Mouse (Mus musculus): Measurements from ENCODE around the gene Zc3h13. TPM values are rescaled to one million over a fixed set of nuclear protein-coding genes. Genes with fewer than 3 reads are reported as not detected.
A peak's percentile ranks its signal among the peaks of the same experiment; 100 is the strongest.

Gene Zc3h13
- polyA plus RNA-seq (2015; fragmentation: Nextera tagmentation; extraction: Ambion mirVana) = 42.4 and 49.5 TPM in 2 replicates

- ATAC-seq (ENCODE audit: low FRiP score) = peak; percentile 99
- WGBS = under 1% methylated on average over 58 of the region's 61 CpGs
- Histone ChIP-seq H3K4me3 (peak within 1 kb of the TSS; percentile 99), H3K4me1 (replicated peaks) (peaks cover 14% of the 10 kb centered on the region), H3K9ac (peak within 1 kb of the TSS; percentile 97), H3K27me3 (no peaks in the 10 kb centered on the region), H3K36me3 (no peaks in the 10 kb centered on the region), H3K4me2 (peak within 1 kb of the TSS; percentile 72), H3K27ac (peak within 1 kb of the TSS; percentile 90), H3K9me3 (no peaks in the 10 kb centered on the region)
Measured at GRCm38 (mm10) chr14:75284193-75284915, at the start of gene Zc3h13. Gene Zc3h13 (plus strand): TSS chr14:75284373.

- peak; percentile 54 for ATAC-seq (ENCODE audit: low FRiP score)
- Histone ChIP-seq H3K36me3 (no peaks in the 10 kb centered on the region), H3K27me3 (peaks cover 3% of the 10 kb centered on the region; the same call in 1 of the 2 replicates), H3K27ac (peak overlapping the region; percentile 70), H3K4me1 (replicated peaks) (peaks cover 15% of the 10 kb centered on the region), H3K4me2 (peak overlapping the region; percentile 34), H3K4me3 (no peak overlapping the region), H3K9ac (no peak overlapping the region), H3K9me3 (no peaks in the 10 kb centered on the region)
- 65% methylated on average over 8 of the region's 8 CpGs for WGBS
Measured at GRCm38 (mm10) chr14:75235552-75235951, 48.6 kb upstream of the Zc3h13 start.

GRCm38 (mm10) chr14:75235955-75236635 is 48.1 kb upstream of the Zc3h13 start:
- peak; percentile 89 for ATAC-seq (ENCODE audit: low FRiP score)
- H3K4me1 ChIP-seq (replicated peaks) = peaks cover 15% of the 10 kb centered on the region
- 22% methylated on average over 9 of the region's 9 CpGs for WGBS

GRCm38 (mm10) chr14:75236636-75237003 is 47.6 kb upstream of the Zc3h13 start:
- H3K9me3 ChIP-seq = no peaks in the 10 kb centered on the region
- no peak overlapping the region for H3K4me2 ChIP-seq
- WGBS = 68% methylated on average over 4 of the region's 4 CpGs
- no peak overlapping the region for H3K9ac ChIP-seq
- no peaks in the 10 kb centered on the region for H3K36me3 ChIP-seq
- H3K27me3 ChIP-seq = no peaks in the 10 kb centered on the region; the same call in 1 of the 2 replicates
- H3K27ac ChIP-seq = peak overlapping the region; percentile 70; the same call in 1 of the 2 replicates
- no peak overlapping the region for H3K4me3 ChIP-seq
- H3K4me1 ChIP-seq (replicated peaks) = peaks cover 15% of the 10 kb centered on the region
- ATAC-seq (ENCODE audit: low FRiP score) = 0 out of 2 replicates have a peak, but pooled peaks have one; percentile 22

More at GRCm38 (mm10) chr14:75235955-75236635, 48.1 kb upstream of the Zc3h13 start:
- H3K9ac ChIP-seq = no peak overlapping the region
- H3K4me3 ChIP-seq = no peak overlapping the region
- no peaks in the 10 kb centered on the region for H3K9me3 ChIP-seq
- no peaks in the 10 kb centered on the region for H3K36me3 ChIP-seq
- peak overlapping the region; percentile 70 for H3K27ac ChIP-seq
- H3K27me3 ChIP-seq = peaks cover 2% of the 10 kb centered on the region; the same call in 1 of the 2 replicates
- H3K4me2 ChIP-seq = peak overlapping the region; percentile 34

GRCm38 (mm10) chr14:75237096-75237495 is 47.1 kb upstream of the Zc3h13 start:
- Histone ChIP-seq H3K4me1 (replicated peaks) (peaks cover 15% of the 10 kb centered on the region), H3K27ac (no peak overlapping the region), H3K27me3 (no peaks in the 10 kb centered on the region; the same call in 1 of the 2 replicates), H3K9me3 (no peaks in the 10 kb centered on the region), H3K9ac (no peak overlapping the region), H3K36me3 (no peaks in the 10 kb centered on the region), H3K4me3 (no peak overlapping the region), H3K4me2 (no peak overlapping the region)
- no peak for ATAC-seq (ENCODE audit: low FRiP score)
- 76% methylated on average over 8 of the region's 8 CpGs for WGBS

GRCm38 (mm10) chr14:75238054-75238692 is 46.0 kb upstream of the Zc3h13 start:
- H3K36me3 ChIP-seq = no peaks in the 10 kb centered on the region
- no peaks in the 10 kb centered on the region for H3K9me3 ChIP-seq
- no peaks in the 10 kb centered on the region; the same call in 1 of the 2 replicates for H3K27me3 ChIP-seq
- no peak for ATAC-seq (ENCODE audit: low FRiP score)
- no peak overlapping the region for H3K4me3 ChIP-seq
- H3K27ac ChIP-seq = no peak overlapping the region
- H3K4me1 ChIP-seq (replicated peaks) = peaks cover 15% of the 10 kb centered on the region
- H3K4me2 ChIP-seq = no peak overlapping the region
- 92% methylated on average over 6 of the region's 6 CpGs for WGBS
- H3K9ac ChIP-seq = no peak overlapping the region

- WGBS = 84% methylated on average over 5 of the region's 5 CpGs
- Histone ChIP-seq H3K27ac (no peak within 1 kb of the TSS), H3K9me3 (no peaks in the 10 kb centered on the region), H3K9ac (no peak within 1 kb of the TSS), H3K36me3 (no peaks in the 10 kb centered on the region), H3K27me3 (no peaks in the 10 kb centered on the region), H3K4me2 (no peak within 1 kb of the TSS), H3K4me1 (replicated peaks) (no peaks in the 10 kb centered on the region), H3K4me3 (no peak within 1 kb of the TSS)
- ATAC-seq (ENCODE audit: low FRiP score) = no peak
Measured at GRCm38 (mm10) chr14:75242087-75242486, 42.1 kb upstream of the Zc3h13 start, which contains the start of gene Cpb2. Gene Cpb2 (plus strand): TSS chr14:75242287.

GRCm38 (mm10) chr14:75246024-75247000 is 37.9 kb upstream of the Zc3h13 start:
- Histone ChIP-seq H3K4me1 (replicated peaks) (no peaks in the 10 kb centered on the region), H3K27me3 (no peaks in the 10 kb centered on the region), H3K36me3 (no peaks in the 10 kb centered on the region), H3K27ac (no peak overlapping the region), H3K4me3 (no peak overlapping the region), H3K9me3 (no peaks in the 10 kb centered on the region), H3K9ac (no peak overlapping the region), H3K4me2 (no peak overlapping the region)
- 86% methylated on average over 11 of the region's 11 CpGs for WGBS
- ATAC-seq (ENCODE audit: low FRiP score) = no peak

- Histone ChIP-seq H3K27me3 (no peaks in the 10 kb centered on the region), H3K27ac (no peak overlapping the region), H3K9ac (no peak overlapping the region), H3K4me1 (replicated peaks) (no peaks in the 10 kb centered on the region), H3K4me2 (no peak overlapping the region), H3K36me3 (no peaks in the 10 kb centered on the region), H3K9me3 (no peaks in the 10 kb centered on the region), H3K4me3 (no peak overlapping the region)
- no peak for ATAC-seq (ENCODE audit: low FRiP score)
- 89% methylated on average over 3 of the region's 3 CpGs for WGBS
Measured at GRCm38 (mm10) chr14:75250432-75250831, 33.7 kb upstream of the Zc3h13 start.

- 54% methylated on average over 5 of the region's 5 CpGs for WGBS
- Histone ChIP-seq H3K4me3 (no peak overlapping the region), H3K36me3 (no peaks in the 10 kb centered on the region), H3K9ac (no peak overlapping the region), H3K27ac (no peak overlapping the region), H3K9me3 (no peaks in the 10 kb centered on the region), H3K27me3 (no peaks in the 10 kb centered on the region), H3K4me2 (no peak overlapping the region), H3K4me1 (replicated peaks) (no peaks in the 10 kb centered on the region)
- ATAC-seq (ENCODE audit: low FRiP score) = no peak
Measured at GRCm38 (mm10) chr14:75256521-75256920, 27.7 kb upstream of the Zc3h13 start.

- no peak for ATAC-seq (ENCODE audit: low FRiP score)
- no peak overlapping the region for H3K9ac ChIP-seq
- H3K4me1 ChIP-seq (replicated peaks) = no peaks in the 10 kb centered on the region
- H3K4me3 ChIP-seq = no peak overlapping the region
- H3K27ac ChIP-seq = no peak overlapping the region
- no peaks in the 10 kb centered on the region for H3K36me3 ChIP-seq
- H3K9me3 ChIP-seq = no peaks in the 10 kb centered on the region
- 0 out of 2 replicates have a peak, but pooled peaks cover 3% of the 10 kb centered on the region for H3K27me3 ChIP-seq
- WGBS = 93% methylated on average over 5 of the region's 5 CpGs
- no peak overlapping the region for H3K4me2 ChIP-seq
Measured at GRCm38 (mm10) chr14:75269531-75269930, 14.6 kb upstream of the Zc3h13 start.

Data from hindbrain, embryonic 13.5 days (tissue).